10 mouse cellular contexts compared by ENCODE assay signal in genomic region chr7:100926311-100926923, GRCm38 (mm10). TPM values are rescaled to one million over a fixed set of nuclear protein-coding genes. Genes with fewer than 3 reads are reported as not detected.
DNase-seq lines count a peak whose midpoint lies in the region; ATAC-seq and TF ChIP-seq lines count a peak whose summit lies in the region.
"Had no signal": no experiment of that assay in that cellular context is flagged by ENCODE, and none has a peak within 500 bp of the region (broad histone marks: within the 10 kb centered on the region; RNA-seq: fewer than 3 reads in every experiment).

No protein-coding gene starts in this region.

- no peaks in the 10 kb centered on the region for H3K27me3 ChIP-seq in embryonic facial prominence, embryonic 12.5 days
- no peaks in the 10 kb centered on the region for H3K27me3 ChIP-seq in intestine, embryonic 15.5 days (replicated peaks)
- H3K27me3 ChIP-seq in midbrain, embryonic 10.5 days (ENCODE audit: low read depth, poor library complexity, severe bottlenecking) = peaks cover 16% of the 10 kb centered on the region; the same call in 1 of the 2 replicates
- H3K27me3 ChIP-seq in cerebellum, adult 2 months (ENCODE audit: control insufficient read depth, insufficient read depth, low read length) = peaks cover 6% of the 10 kb centered on the region; the same call in 1 of the 2 replicates

- no peak for TF ChIP-seq POLR2A in cerebellum, adult 2 months (IDR thresholded peaks at IDR 0.05; ENCODE audit: borderline replicate concordance, insufficient read depth, low read length)

- peak; percentile 69 for DNase-seq in kidney, adult 11 months
- no peak for DNase-seq in kidney, adult 18-20 months
- DNase-seq in midbrain, embryonic 10.5 days (ENCODE audit: low spot score) = no peak
- no peak for DNase-seq in adrenal gland, postnatal 14 days
- DNase-seq in cerebellum, adult 2 months = no peak
- no peak for DNase-seq in gastrocnemius, postnatal 10 days

- no peak for TF ChIP-seq CTCF in cerebellum, adult 2 months (IDR thresholded peaks at IDR 0.05; ENCODE audit: borderline replicate concordance, insufficient read depth, low read depth, low read length)

- H3K4me1 ChIP-seq in embryonic facial prominence, embryonic 12.5 days = peaks cover 88% of the 10 kb centered on the region
- peaks cover 90% of the 10 kb centered on the region for H3K4me1 ChIP-seq in intestine, embryonic 15.5 days (replicated peaks)
- H3K4me1 ChIP-seq in midbrain, embryonic 10.5 days = peaks cover 99% of the 10 kb centered on the region
- H3K4me1 ChIP-seq in cerebellum, adult 2 months (ENCODE audit: control insufficient read depth, insufficient read depth, low read length) = peaks cover 6% of the 10 kb centered on the region; the same call in 1 of the 2 replicates

- H3K4me3 ChIP-seq in embryonic facial prominence, embryonic 12.5 days = peak overlapping the region; percentile 88
- H3K4me3 ChIP-seq in intestine, embryonic 15.5 days (replicated peaks) = peak overlapping the region; percentile 82
- H3K4me3 ChIP-seq in midbrain, embryonic 10.5 days = peak overlapping the region; percentile 77
- no peak overlapping the region for H3K4me3 ChIP-seq in cerebellum, adult 2 months (replicated peaks; ENCODE audit: insufficient read depth, low read depth, low read length)

- no peak overlapping the region for H3K27ac ChIP-seq in embryonic facial prominence, embryonic 12.5 days
- peak overlapping the region; percentile 38 for H3K27ac ChIP-seq in intestine, embryonic 15.5 days
- peak overlapping the region; percentile 60 for H3K27ac ChIP-seq in midbrain, embryonic 10.5 days (replicated peaks)
- no peak overlapping the region for H3K27ac ChIP-seq in cerebellum, adult 2 months (ENCODE audit: insufficient read depth, low read length)

- no peak for ATAC-seq in embryonic facial prominence, embryonic 12.5 days (ENCODE audit: insufficient number of reproducible peaks, insufficient read depth, low FRiP score, low TSS enrichment)
- ATAC-seq in intestine, embryonic 15.5 days = no peak

- peak overlapping the region; percentile 96 for H3K9ac ChIP-seq in embryonic facial prominence, embryonic 12.5 days
- peak overlapping the region; percentile 91 for H3K9ac ChIP-seq in intestine, embryonic 15.5 days

- WGBS in embryonic facial prominence, embryonic 12.5 days = 8% methylated on average over 12 of the region's 12 CpGs
- 14% methylated on average over 12 of the region's 12 CpGs for WGBS in intestine, embryonic 15.5 days
- WGBS in midbrain, embryonic 10.5 days = 39% methylated on average over 12 of the region's 12 CpGs
- WGBS in cerebellum, adult 2 months = 28% methylated on average over 12 of the region's 12 CpGs

- H3K4me2 ChIP-seq in embryonic facial prominence, embryonic 12.5 days (replicated peaks) = peak overlapping the region; percentile 100
- H3K4me2 ChIP-seq in intestine, embryonic 15.5 days (replicated peaks) = peak overlapping the region; percentile 86

- peaks cover 31% of the 10 kb centered on the region for H3K36me3 ChIP-seq in embryonic facial prominence, embryonic 12.5 days
- H3K36me3 ChIP-seq in intestine, embryonic 15.5 days = peaks cover 9% of the 10 kb centered on the region
- peaks cover 70% of the 10 kb centered on the region for H3K36me3 ChIP-seq in midbrain, embryonic 10.5 days

- no peaks in the 10 kb centered on the region for H3K9me3 ChIP-seq in embryonic facial prominence, embryonic 12.5 days
- H3K9me3 ChIP-seq in intestine, embryonic 15.5 days = no peaks in the 10 kb centered on the region
- no peaks in the 10 kb centered on the region for H3K9me3 ChIP-seq in midbrain, embryonic 10.5 days (replicated peaks)

RNA-seq across cellular contexts. Expression of gene Arhgef17, which starts 5.5 kb away (rescaled TPM):
- polyA plus RNA-seq in embryonic facial prominence, embryonic 12.5 days (2016; fragmentation: Nextera tagmentation; extraction: Ambion mirVana) = 11.0 and 11.1 TPM in 2 replicates
- 5.0 and 6.0 TPM in 2 replicates for polyA plus RNA-seq in intestine, embryonic 15.5 days (2015; fragmentation: Nextera tagmentation; extraction: Ambion mirVana)
- 6.4 and 7.1 TPM in 2 replicates for polyA plus RNA-seq in midbrain, embryonic 10.5 days (2016; fragmentation: Nextera tagmentation; extraction: Ambion mirVana)
- 43.9 and 47.2 TPM in 2 replicates for total RNA-seq in adrenal gland, postnatal 14 days (2021)
- 70.0 and 71.4 TPM in 2 replicates for polyA plus RNA-seq in cerebellum, adult 2 months (2012; rRNA removed)
- total RNA-seq in gastrocnemius, postnatal 10 days (2021) = 10 to 100 TPM; 29.6 to 35.5 TPM

RNA-seq across cellular contexts. Expression of gene P2ry6, which starts 48.0 kb away (rescaled TPM):
- polyA plus RNA-seq in embryonic facial prominence, embryonic 12.5 days (2016; fragmentation: Nextera tagmentation; extraction: Ambion mirVana) = 2.7 and 3.6 TPM in 2 replicates
- 8.4 and 10.4 TPM in 2 replicates for polyA plus RNA-seq in intestine, embryonic 15.5 days (2015; fragmentation: Nextera tagmentation; extraction: Ambion mirVana)
- polyA plus RNA-seq in midbrain, embryonic 10.5 days (2016; fragmentation: Nextera tagmentation; extraction: Ambion mirVana) = 1.8 and 2.4 TPM in 2 replicates
- 2.4 and 4.8 TPM in 2 replicates for total RNA-seq in adrenal gland, postnatal 14 days (2021)
- 1.1 and 1.3 TPM in 2 replicates for polyA plus RNA-seq in cerebellum, adult 2 months (2012; rRNA removed)
- total RNA-seq in gastrocnemius, postnatal 10 days (2021) = 1 to 10 TPM; 2.3 to 4.0 TPM
- total RNA-seq: hematopoietic stem cell, adult 5-6 weeks; MEL had no signal

Comparison
In these comparisons a context has a peak if more than half of its experiments do, and no peak if none do; other contexts are left out.
1. H3K27ac ChIP-seq: peak in intestine, embryonic 15.5 days (single experiment) and midbrain, embryonic 10.5 days (single experiment); none in embryonic facial prominence, embryonic 12.5 days (single experiment) and cerebellum, adult 2 months (single experiment).